Mouse (Mus musculus): ENCODE data around the gene Fgfr2. TPM values are rescaled to one million over a fixed set of nuclear protein-coding genes. Genes with fewer than 3 reads are reported as not detected.

Fgfr2 gene
- polyA plus RNA-seq, 1 experiment: 14.8 TPM

- no peak for TF ChIP-seq POLR2A (IDR thresholded peaks at IDR 0.05; ENCODE audit: low read depth, low read length)
- Histone ChIP-seq H3K27ac (ENCODE audit: insufficient read depth, low read depth, low read length) (no peak overlapping the region), H3K36me3 (ENCODE audit: control insufficient read depth, insufficient read depth, low read length) (no peaks in the 10 kb centered on the region; the same call in 1 of the 2 replicates), H3K4me1 (ENCODE audit: control insufficient read depth, insufficient read depth, low read length) (peaks cover 56% of the 10 kb centered on the region), H3K4me3 (ENCODE audit: insufficient read depth, low read depth, low read length) (no peak overlapping the region), H3K27me3 (replicated peaks; ENCODE audit: control insufficient read depth, insufficient read depth, low read length) (no peaks in the 10 kb centered on the region)
- WGBS: 80% methylated on average over 13 of the region's 13 CpGs
- DNase-seq: no peak
Observed at GRCm38 (mm10) chr7:132778630-132779029, 344.5 kb downstream of the Fgfr2 start.

GRCm38 (mm10) chr7:132777728-132778453 is 345.3 kb downstream of the Fgfr2 start:
- TF ChIP-seq POLR2A (IDR thresholded peaks at IDR 0.05; ENCODE audit: low read depth, low read length): no peak
- TF ChIP-seq CTCF (conservative IDR thresholded peaks at IDR 0.05; ENCODE audit: insufficient read depth, insufficient read length, low read depth, low read length): no peak
- no peak overlapping the region for H3K4me3 ChIP-seq (ENCODE audit: insufficient read depth, low read depth, low read length)
- no peak for DNase-seq
- WGBS: 96% methylated on average over 1 of the region's 1 CpGs
- H3K36me3 ChIP-seq (ENCODE audit: control insufficient read depth, insufficient read depth, low read length): no peaks in the 10 kb centered on the region; the same call in 1 of the 2 replicates
- H3K4me1 ChIP-seq (ENCODE audit: control insufficient read depth, insufficient read depth, low read length): peaks cover 52% of the 10 kb centered on the region
- no peaks in the 10 kb centered on the region for H3K27me3 ChIP-seq (replicated peaks; ENCODE audit: control insufficient read depth, insufficient read depth, low read length)
- H3K27ac ChIP-seq (ENCODE audit: insufficient read depth, low read depth, low read length): peak overlapping the region; percentile 88

- Histone ChIP-seq H3K27me3 (replicated peaks; ENCODE audit: control insufficient read depth, insufficient read depth, low read length) (no peaks in the 10 kb centered on the region), H3K4me1 (ENCODE audit: control insufficient read depth, insufficient read depth, low read length) (peaks cover 52% of the 10 kb centered on the region), H3K4me3 (ENCODE audit: insufficient read depth, low read depth, low read length) (no peak overlapping the region), H3K36me3 (ENCODE audit: control insufficient read depth, insufficient read depth, low read length) (no peaks in the 10 kb centered on the region; the same call in 1 of the 2 replicates), H3K27ac (ENCODE audit: insufficient read depth, low read depth, low read length) (peak overlapping the region; percentile 88)
- TF ChIP-seq CTCF (conservative IDR thresholded peaks at IDR 0.05; ENCODE audit: insufficient read depth, insufficient read length, low read depth, low read length) (no peak), POLR2A (IDR thresholded peaks at IDR 0.05; ENCODE audit: low read depth, low read length) (no peak)
- WGBS: 71% methylated on average over 7 of the region's 7 CpGs
- no peak for DNase-seq
Observed at GRCm38 (mm10) chr7:132777117-132777516, 346.0 kb downstream of the Fgfr2 start.

- TF ChIP-seq CTCF (conservative IDR thresholded peaks at IDR 0.05; ENCODE audit: insufficient read depth, insufficient read length, low read depth, low read length): no peak
- no peak for TF ChIP-seq POLR2A (IDR thresholded peaks at IDR 0.05; ENCODE audit: low read depth, low read length)
- Histone ChIP-seq H3K27me3 (replicated peaks; ENCODE audit: control insufficient read depth, insufficient read depth, low read length) (no peaks in the 10 kb centered on the region), H3K27ac (ENCODE audit: insufficient read depth, low read depth, low read length) (peak overlapping the region; percentile 88), H3K4me3 (ENCODE audit: insufficient read depth, low read depth, low read length) (no peak overlapping the region), H3K36me3 (ENCODE audit: control insufficient read depth, insufficient read depth, low read length) (no peaks in the 10 kb centered on the region; the same call in 1 of the 2 replicates), H3K4me1 (ENCODE audit: control insufficient read depth, insufficient read depth, low read length) (peaks cover 48% of the 10 kb centered on the region)
- WGBS: 61% methylated on average over 7 of the region's 7 CpGs
- peak; percentile 79 for DNase-seq
Observed at GRCm38 (mm10) chr7:132776338-132777111, 346.6 kb downstream of the Fgfr2 start.

GRCm38 (mm10) chr7:132775922-132776321 is 347.2 kb downstream of the Fgfr2 start:
- peak overlapping the region; percentile 88 for H3K27ac ChIP-seq (ENCODE audit: insufficient read depth, low read depth, low read length)
- peaks cover 42% of the 10 kb centered on the region for H3K4me1 ChIP-seq (ENCODE audit: control insufficient read depth, insufficient read depth, low read length)

GRCm38 (mm10) chr7:132775333-132775732 is 347.8 kb downstream of the Fgfr2 start:
- Histone ChIP-seq H3K4me3 (ENCODE audit: insufficient read depth, low read depth, low read length) (no peak overlapping the region), H3K4me1 (ENCODE audit: control insufficient read depth, insufficient read depth, low read length) (peaks cover 38% of the 10 kb centered on the region), H3K36me3 (ENCODE audit: control insufficient read depth, insufficient read depth, low read length) (no peaks in the 10 kb centered on the region; the same call in 1 of the 2 replicates), H3K27me3 (replicated peaks; ENCODE audit: control insufficient read depth, insufficient read depth, low read length) (no peaks in the 10 kb centered on the region), H3K27ac (ENCODE audit: insufficient read depth, low read depth, low read length) (peak overlapping the region; percentile 88)
- WGBS: 46% methylated on average over 5 of the region's 5 CpGs
- peak; percentile 87 for DNase-seq
- no peak for TF ChIP-seq CTCF (conservative IDR thresholded peaks at IDR 0.05; ENCODE audit: insufficient read depth, insufficient read length, low read depth, low read length)
- no peak for TF ChIP-seq POLR2A (IDR thresholded peaks at IDR 0.05; ENCODE audit: low read depth, low read length)

More at GRCm38 (mm10) chr7:132775922-132776321, 347.2 kb downstream of the Fgfr2 start:
- TF ChIP-seq POLR2A (IDR thresholded peaks at IDR 0.05; ENCODE audit: low read depth, low read length) (no peak), CTCF (conservative IDR thresholded peaks at IDR 0.05; ENCODE audit: insufficient read depth, insufficient read length, low read depth, low read length) (no peak)
- DNase-seq: no peak
- Histone ChIP-seq H3K4me3 (ENCODE audit: insufficient read depth, low read depth, low read length) (no peak overlapping the region), H3K36me3 (ENCODE audit: control insufficient read depth, insufficient read depth, low read length) (no peaks in the 10 kb centered on the region; the same call in 1 of the 2 replicates), H3K27me3 (replicated peaks; ENCODE audit: control insufficient read depth, insufficient read depth, low read length) (no peaks in the 10 kb centered on the region)
- WGBS: 81% methylated on average over 10 of the region's 10 CpGs

All from kidney, adult 2 months (tissue).